Mouse (Mus musculus): Measurements from ENCODE around the gene Zfp663. TPM values are rescaled to one million over a fixed set of nuclear protein-coding genes. Genes with fewer than 3 reads are reported as not detected.

The Zfp663 gene
- polyA plus RNA-seq (2015; fragmentation: Illumina TruSeq; extraction: RNeasy Lipid Tissue Mini Kit (QIAGEN cat#74804); ENCODE audit: low read depth, low replicate concordance) = not detected

DNA sequence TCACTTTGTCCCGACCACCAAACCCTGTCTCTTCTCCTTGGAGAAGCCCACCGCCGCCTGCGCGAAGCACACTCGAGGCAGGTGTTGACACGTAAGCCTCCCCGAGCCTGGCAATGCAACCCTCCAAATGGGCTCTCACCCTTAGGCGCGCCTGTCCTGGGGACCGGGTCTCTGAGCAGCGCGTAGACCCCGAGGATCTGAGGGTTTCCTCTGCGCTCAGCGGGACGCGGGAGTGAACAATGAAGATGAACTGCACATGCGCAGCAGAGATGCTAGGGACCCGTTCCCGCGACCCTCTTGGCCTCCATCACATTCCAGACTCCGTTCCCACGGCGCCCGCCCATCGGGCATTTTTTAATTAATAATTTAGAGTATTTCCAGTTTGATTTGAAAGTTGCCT, at the start of gene Zfp663:
Gene Zfp663 (minus strand): TSS at position 234 of the 400 bp plus-strand sequence.

GRCm38 (mm10) chr2:165387844-165388495, 19.4 kb upstream of the Zfp663 start, which contains the start of gene Zfp334:
Zfp334 (minus strand) TSS chr2:165388259.

DNA sequence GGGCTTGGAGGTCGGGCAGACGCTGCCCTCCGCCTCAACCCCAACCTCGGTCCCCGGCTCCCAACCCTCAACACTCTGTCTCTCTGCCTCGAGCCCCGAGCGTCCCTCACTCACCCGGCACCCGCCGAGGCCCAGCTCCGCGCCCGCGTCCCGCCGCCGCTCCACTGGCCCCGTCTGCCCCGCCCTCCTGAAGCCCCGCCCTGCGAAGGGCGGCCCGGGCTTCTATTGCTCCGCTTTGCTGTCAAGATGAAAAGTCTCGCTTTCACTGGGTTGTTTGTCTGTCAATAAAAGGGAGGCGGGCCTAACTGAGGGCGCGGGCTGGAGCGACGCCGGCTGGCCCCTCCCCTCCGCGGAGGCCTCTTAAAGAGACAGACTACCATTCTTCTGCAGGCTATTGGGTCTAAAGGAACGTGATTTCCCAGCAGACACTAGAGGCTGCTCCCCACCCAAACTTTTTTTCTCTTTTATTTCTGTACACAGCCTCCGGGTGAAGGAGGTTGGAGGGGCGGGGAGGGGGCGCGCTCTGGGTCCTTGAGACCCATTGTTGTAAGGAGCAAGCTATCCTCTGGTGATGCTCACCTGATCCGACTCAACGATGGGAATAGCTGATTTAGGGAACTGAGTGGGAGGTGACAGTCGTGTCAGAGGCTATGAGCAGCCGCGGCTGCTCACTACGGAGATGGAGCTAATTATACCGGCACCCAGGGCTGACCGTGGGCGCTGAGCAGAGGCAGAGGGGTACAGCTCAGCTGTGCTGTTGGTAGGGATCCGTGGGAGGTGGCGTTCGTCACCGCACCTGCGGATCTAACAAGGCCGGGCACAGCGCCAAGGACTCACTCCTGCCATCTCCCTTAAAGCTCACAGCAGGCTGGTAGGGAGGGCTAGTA, 42.0 kb downstream of the Zfp663 start, which contains the start of gene Elmo2:
Gene Elmo2 (minus strand): TSS at position 176 of the 887 bp plus-strand sequence.

Other genes with a start within 250 kb of the Zfp663 start
- gene Cdh22, start 133.9 kb downstream of the Zfp663 start, polyA plus RNA-seq (2015; fragmentation: Illumina TruSeq; extraction: RNeasy Lipid Tissue Mini Kit (QIAGEN cat#74804); ENCODE audit: low read depth, low replicate concordance) = 19.6 TPM
- gene Slc35c2, start 80.9 kb downstream of the Zfp663 start, polyA plus RNA-seq (2015; fragmentation: Illumina TruSeq; extraction: RNeasy Lipid Tissue Mini Kit (QIAGEN cat#74804); ENCODE audit: low read depth, low replicate concordance) = 51.4 TPM
- 110 TPM for gene Elmo2, start 42.2 kb downstream of the Zfp663 start, polyA plus RNA-seq (2015; fragmentation: Illumina TruSeq; extraction: RNeasy Lipid Tissue Mini Kit (QIAGEN cat#74804); ENCODE audit: low read depth, low replicate concordance)
- gene Zfp334, start 19.5 kb upstream of the Zfp663 start, polyA plus RNA-seq (2015; fragmentation: Illumina TruSeq; extraction: RNeasy Lipid Tissue Mini Kit (QIAGEN cat#74804); ENCODE audit: low read depth, low replicate concordance) = 6.1 TPM
- not detected for gene Ocstamp, start 31.7 kb upstream of the Zfp663 start, polyA plus RNA-seq (2015; fragmentation: Illumina TruSeq; extraction: RNeasy Lipid Tissue Mini Kit (QIAGEN cat#74804); ENCODE audit: low read depth, low replicate concordance)
- 10.8 TPM for gene Slc13a3, start 104.5 kb upstream of the Zfp663 start, polyA plus RNA-seq (2015; fragmentation: Illumina TruSeq; extraction: RNeasy Lipid Tissue Mini Kit (QIAGEN cat#74804); ENCODE audit: low read depth, low replicate concordance)
- 21.6 TPM for gene Trp53rka, start 124.6 kb upstream of the Zfp663 start, polyA plus RNA-seq (2015; fragmentation: Illumina TruSeq; extraction: RNeasy Lipid Tissue Mini Kit (QIAGEN cat#74804); ENCODE audit: low read depth, low replicate concordance)
- 1.1 TPM for gene Slc2a10, start 135.1 kb upstream of the Zfp663 start, polyA plus RNA-seq (2015; fragmentation: Illumina TruSeq; extraction: RNeasy Lipid Tissue Mini Kit (QIAGEN cat#74804); ENCODE audit: low read depth, low replicate concordance)
- gene Eya2, start 226.3 kb upstream of the Zfp663 start, polyA plus RNA-seq (2015; fragmentation: Illumina TruSeq; extraction: RNeasy Lipid Tissue Mini Kit (QIAGEN cat#74804); ENCODE audit: low read depth, low replicate concordance) = 1.9 TPM

Data from brain, adult 10 weeks (tissue).